ENCODE assay signal across 9 mouse cellular contexts in the genomic region with DNA sequence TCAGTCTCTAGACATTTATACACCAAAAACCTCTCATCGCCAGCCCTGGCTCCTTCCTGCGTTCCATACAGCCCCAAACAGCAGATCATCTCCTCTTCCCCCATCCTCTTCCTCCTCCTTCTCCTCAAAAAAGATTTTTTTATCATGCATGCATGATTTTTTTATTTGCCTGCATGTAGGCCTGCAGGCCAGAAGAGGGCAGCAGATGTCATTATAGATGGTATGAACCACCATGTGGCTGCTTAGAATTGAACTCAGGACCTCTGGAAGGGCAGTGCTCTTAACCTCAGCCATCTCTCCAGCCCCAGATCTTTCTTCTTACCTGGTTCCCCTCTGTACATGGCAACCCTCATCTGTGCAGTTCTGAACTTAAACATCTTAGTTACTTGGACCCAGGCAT. TPM values are rescaled to one million over a fixed set of nuclear protein-coding genes. Genes with fewer than 3 reads are reported as not detected.
DNase-seq lines count a peak whose midpoint lies in the region; ATAC-seq and TF ChIP-seq lines count a peak whose summit lies in the region.
"Had no signal": no experiment of that assay in that cellular context is flagged by ENCODE, and none has a peak within 500 bp of the region (broad histone marks: within the 10 kb centered on the region; RNA-seq: fewer than 3 reads in every experiment).

No protein-coding gene starts in this region.

- no peaks in the 10 kb centered on the region for H3K4me1 ChIP-seq in lung, embryonic 14.5 days (ENCODE audit: insufficient read depth)
- H3K4me1 ChIP-seq in liver, embryonic 11.5 days (replicated peaks; ENCODE audit: control insufficient read depth, insufficient read depth, low read length) = peaks cover 26% of the 10 kb centered on the region

- peak; percentile 44 for DNase-seq in adrenal gland, postnatal 14 days
- DNase-seq in adrenal gland, adult (ENCODE audit: inconsistent age in 2 of 2, low spot score in 1 of 2) = no peak
- DNase-seq in lung, embryonic 14.5 days = peak; percentile 71
- DNase-seq in lung, adult 18-20 months = no peak
- no peak for DNase-seq in liver, embryonic 11.5 days (ENCODE audit: low spot score)
- DNase-seq in thymus, postnatal 14 days = peak; percentile 60
- DNase-seq in layer of hippocampus, postnatal 14 days (ENCODE audit: low spot score in 2 of 2) = no peak
- no peak for DNase-seq in left cerebral cortex, postnatal 4 days

- H3K36me3 ChIP-seq in lung, embryonic 14.5 days (ENCODE audit: insufficient read depth) = peaks cover 56% of the 10 kb centered on the region
- peaks cover 13% of the 10 kb centered on the region for H3K36me3 ChIP-seq in liver, embryonic 11.5 days (ENCODE audit: control insufficient read depth, insufficient read depth, low read length)

- no peak overlapping the region for H3K27ac ChIP-seq in lung, embryonic 14.5 days (ENCODE audit: low read depth)
- peak overlapping the region; percentile 32; the same call in 1 of the 2 replicates for H3K27ac ChIP-seq in liver, embryonic 11.5 days (ENCODE audit: low read depth, low read length)
- H3K27ac ChIP-seq: embryonic facial prominence, embryonic 12.5 days had no signal

- intact Hi-C loops in left cerebral cortex, postnatal 4 days (cut with DNase I) = no loop called here

- no peak overlapping the region for H3K4me3 ChIP-seq in lung, embryonic 14.5 days (ENCODE audit: low read depth, low read length)
- no peak overlapping the region for H3K4me3 ChIP-seq in liver, embryonic 11.5 days (ENCODE audit: low read depth, low read length)
- H3K4me3 ChIP-seq: embryonic facial prominence, embryonic 12.5 days had no signal

- WGBS in lung, embryonic 14.5 days = 87% methylated on average over 2 of the region's 2 CpGs
- 81% methylated on average over 2 of the region's 2 CpGs for WGBS in liver, embryonic 11.5 days

- peak; percentile 57 for TF ChIP-seq CTCF in lung, embryonic 14.5 days (IDR thresholded peaks at IDR 0.05; ENCODE audit: low read depth)

- no peaks in the 10 kb centered on the region for H3K9me3 ChIP-seq in lung, embryonic 14.5 days (ENCODE audit: low read depth, low read length)
- H3K9me3 ChIP-seq in liver, embryonic 11.5 days (ENCODE audit: control insufficient read depth, low read length) = no peaks in the 10 kb centered on the region
- H3K9me3 ChIP-seq: embryonic facial prominence, embryonic 12.5 days had no signal

- no peak for ATAC-seq in lung, embryonic 14.5 days (ENCODE audit: insufficient read depth)
- ATAC-seq in liver, embryonic 11.5 days (replicated peaks; ENCODE audit: low FRiP score) = no peak

- no peaks in the 10 kb centered on the region for H3K27me3 ChIP-seq in lung, embryonic 14.5 days (ENCODE audit: insufficient read depth, low read length)
- H3K27me3 ChIP-seq in liver, embryonic 11.5 days (replicated peaks; ENCODE audit: control insufficient read depth, insufficient read depth, low read length) = no peaks in the 10 kb centered on the region
- H3K27me3 ChIP-seq: embryonic facial prominence, embryonic 12.5 days had no signal

- no peak overlapping the region for H3K4me2 ChIP-seq in lung, embryonic 14.5 days
- no peak overlapping the region for H3K4me2 ChIP-seq in liver, embryonic 11.5 days
- H3K4me2 ChIP-seq: embryonic facial prominence, embryonic 12.5 days had no signal

- no peak overlapping the region for H3K9ac ChIP-seq in lung, embryonic 14.5 days
- H3K9ac ChIP-seq in liver, embryonic 11.5 days (ENCODE audit: low read depth, low read length) = no peak overlapping the region
- H3K9ac ChIP-seq: embryonic facial prominence, embryonic 12.5 days had no signal

RNA-seq across cellular contexts. Expression of a gene that starts 8.1 kb away (rescaled TPM):
- total RNA-seq in adrenal gland, postnatal 14 days (2021) = 48.3 and 57.5 TPM in 2 replicates
- polyA plus RNA-seq in lung, embryonic 14.5 days (2014; fragmentation: Nextera tagmentation; extraction: Ambion mirVana) = 202 and 226 TPM in 2 replicates
- 266 and 275 TPM in 2 replicates for polyA plus RNA-seq in liver, embryonic 11.5 days (2014; fragmentation: Nextera tagmentation; extraction: Ambion mirVana)
- 10 to 100 TPM; 27.9 to 31.1 TPM for total RNA-seq in layer of hippocampus, postnatal 14 days (2021)
- 10 to 100 TPM; 49.8 to 63.1 TPM for total RNA-seq in left cerebral cortex, postnatal 4 days (2021)

RNA-seq across cellular contexts. Expression of a gene that starts 8.3 kb away (rescaled TPM):
- total RNA-seq in adrenal gland, postnatal 14 days (2021) = 25.9 and 28.1 TPM in 2 replicates
- polyA plus RNA-seq in lung, embryonic 14.5 days (2014; fragmentation: Nextera tagmentation; extraction: Ambion mirVana) = 52.8 and 54.7 TPM in 2 replicates
- 45.9 and 47.3 TPM in 2 replicates for polyA plus RNA-seq in liver, embryonic 11.5 days (2014; fragmentation: Nextera tagmentation; extraction: Ambion mirVana)
- total RNA-seq in layer of hippocampus, postnatal 14 days (2021) = 10 to 100 TPM; 55.5 to 57.2 TPM
- total RNA-seq in left cerebral cortex, postnatal 4 days (2021) = 10 to 100 TPM; 54.9 to 64.5 TPM

RNA-seq across cellular contexts. Expression of a gene that starts 19.5 kb away (rescaled TPM):
- 11.2 and 35.8 TPM in 2 replicates for total RNA-seq in adrenal gland, postnatal 14 days (2021)
- polyA plus RNA-seq in lung, embryonic 14.5 days (2014; fragmentation: Nextera tagmentation; extraction: Ambion mirVana) = 20.1 and 20.3 TPM in 2 replicates
- 14.9 and 17.5 TPM in 2 replicates for polyA plus RNA-seq in liver, embryonic 11.5 days (2014; fragmentation: Nextera tagmentation; extraction: Ambion mirVana)
- 1 to 10 TPM; 6.9 to 8.6 TPM for total RNA-seq in layer of hippocampus, postnatal 14 days (2021)
- 1 to 10 TPM; 7.9 to 8.8 TPM for total RNA-seq in left cerebral cortex, postnatal 4 days (2021)

RNA-seq across cellular contexts. Expression of a gene that starts 19.6 kb away (rescaled TPM):
- 10.0 and 13.8 TPM in 2 replicates for total RNA-seq in adrenal gland, postnatal 14 days (2021)
- polyA plus RNA-seq in lung, embryonic 14.5 days (2014; fragmentation: Nextera tagmentation; extraction: Ambion mirVana) = 21.2 and 24.3 TPM in 2 replicates
- polyA plus RNA-seq in liver, embryonic 11.5 days (2014; fragmentation: Nextera tagmentation; extraction: Ambion mirVana) = 17.2 TPM in 2 replicates
- total RNA-seq in layer of hippocampus, postnatal 14 days (2021) = 10 to 100 TPM; 17.8 to 18.1 TPM
- 10 to 100 TPM; 28.4 to 28.8 TPM for total RNA-seq in left cerebral cortex, postnatal 4 days (2021)

RNA-seq across cellular contexts. Expression of a gene that starts 21.4 kb away (rescaled TPM):
- 147 and 187 TPM in 2 replicates for total RNA-seq in adrenal gland, postnatal 14 days (2021)
- polyA plus RNA-seq in lung, embryonic 14.5 days (2014; fragmentation: Nextera tagmentation; extraction: Ambion mirVana) = 85.3 and 90.4 TPM in 2 replicates
- 178 and 203 TPM in 2 replicates for polyA plus RNA-seq in liver, embryonic 11.5 days (2014; fragmentation: Nextera tagmentation; extraction: Ambion mirVana)
- 10 to 100 TPM; 47.4 to 50.6 TPM for total RNA-seq in layer of hippocampus, postnatal 14 days (2021)
- 10 to 100 TPM; 42.6 to 42.9 TPM for total RNA-seq in left cerebral cortex, postnatal 4 days (2021)

Comparison
In these comparisons a context has a peak if more than half of its experiments do, and no peak if none do; other contexts are left out.
1. DNase-seq: peak in adrenal gland, postnatal 14 days (single experiment), lung, embryonic 14.5 days (single experiment) and thymus, postnatal 14 days (single experiment); none in adrenal gland, adult (0 of 2), lung, adult 18-20 months (0 of 2), liver, embryonic 11.5 days (single experiment), layer of hippocampus, postnatal 14 days (0 of 2) and left cerebral cortex, postnatal 4 days (single experiment).